Mouse (Mus musculus) midbrain, embryonic 11.5 days (tissue): ENCODE results near the gene Gdf3. TPM values are rescaled to one million over a fixed set of nuclear protein-coding genes. Genes with fewer than 3 reads are reported as not detected.

Source experiments
- ATAC-seq: fragments of 200-750 bp; cut with Nextera tagmentation; 2 replicates; pipeline ENCODE4 v1.8.0; 2017; ENCODE audit warnings: moderate TSS enrichment, moderate library complexity; ENCODE audit not compliant: low FRiP score
- DNase-seq: peaks from one replicate; pipeline ENCODE4 v3.0.0; 2015; ENCODE audit warnings: low spot score; ENCODE audit errors: missing footprints
- H3K27ac ChIP-seq: fragments of 300-500 bp; sonication (generic); 2 replicates; pipeline ENCODE4 v1.5.1; 2014; ENCODE audit warnings: low read depth, low read length
- H3K27me3 ChIP-seq: fragments of 300-500 bp; sonication (generic); 2 replicates; pipeline ENCODE4 v1.6.1; 2014; ENCODE audit warnings: mild to moderate bottlenecking, low read length, moderate library complexity, mixed read lengths; ENCODE audit not compliant: control insufficient read depth, insufficient read depth
- H3K36me3 ChIP-seq: fragments of 300-500 bp; sonication (generic); 2 replicates; pipeline ENCODE4 v1.6.1; 2014; ENCODE audit warnings: mild to moderate bottlenecking, low read length, moderate library complexity, mixed read lengths; ENCODE audit not compliant: control insufficient read depth, insufficient read depth
- H3K4me1 ChIP-seq: fragments of 300-500 bp; sonication (generic); 2 replicates; pipeline ENCODE4 v1.6.1; 2014; ENCODE audit warnings: low read length; ENCODE audit not compliant: control insufficient read depth, insufficient read depth
- H3K4me2 ChIP-seq: fragments of 300-500 bp; sonication (generic); 2 replicates; pipeline ENCODE4 v1.6.1; 2014; ENCODE audit warnings: mild to moderate bottlenecking, moderate library complexity
- H3K4me3 ChIP-seq: fragments of 300-500 bp; sonication (generic); 2 replicates; pipeline ENCODE4 v1.5.1; 2014; ENCODE audit warnings: low read depth, low read length
- H3K9ac ChIP-seq: fragments of 300-500 bp; sonication (generic); 2 replicates; pipeline ENCODE4 v1.6.1; 2014; ENCODE audit warnings: low read length
- H3K9me3 ChIP-seq: fragments of 300-500 bp; sonication (generic); 2 replicates; pipeline ENCODE4 v1.6.1; 2016; ENCODE audit warnings: low read length; ENCODE audit not compliant: control insufficient read depth
- WGBS: fragments of 180-500 bp; shearing (Covaris S2); extraction: QIAGEN DNeasy Blood & Tissue Kit; methylation state at CpG from one replicate; pipeline ENCODE4 v1.1.7; 2014; 5-methylcytosine and 5-hydroxymethylcytosine counted together
- polyA plus RNA-seq: library from polyadenylated mRNA; unstranded; fragments of >200 nt; fragmentation: Nextera tagmentation; extraction: Ambion mirVana; gene quantifications from 2 replicates; pipeline ENCODE4 v1.2.1, GENCODE M21; 2014

Gdf3 gene
- polyA plus RNA-seq, 1 experiment from 2014 or later, result 0.05 TPM

GRCm38 (mm10) chr6:122562463-122562862 lies 47.4 kb downstream of the Gdf3 start:
- H3K4me2 ChIP-seq, result no peak overlapping the region
- H3K9me3 ChIP-seq, result no peaks in the 10 kb centered on the region
- ATAC-seq (peak; percentile 25), DNase-seq (peak; percentile 96)
- H3K4me3 ChIP-seq, result no peak overlapping the region
- no peaks in the 10 kb centered on the region for H3K36me3 ChIP-seq
- H3K9ac ChIP-seq, result no peak overlapping the region
- H3K4me1 ChIP-seq, result no peaks in the 10 kb centered on the region
- H3K27me3 ChIP-seq, result no peaks in the 10 kb centered on the region
- WGBS, result 7% methylated on average over 6 of the region's 6 CpGs
- H3K27ac ChIP-seq, result no peak overlapping the region

- Histone ChIP-seq H3K4me2 (no peak overlapping the region), H3K27ac (no peak overlapping the region), H3K4me3 (no peak overlapping the region), H3K9ac (no peak overlapping the region), H3K4me1 (no peaks in the 10 kb centered on the region), H3K36me3 (no peaks in the 10 kb centered on the region), H3K9me3 (no peaks in the 10 kb centered on the region), H3K27me3 (no peaks in the 10 kb centered on the region)
- WGBS, result 84% methylated on average over 20 of the region's 20 CpGs
- DNase-seq (peak; percentile 81), ATAC-seq (peak; percentile 17)
Measured at GRCm38 (mm10) chr6:122561005-122561404, 48.9 kb downstream of the Gdf3 start.

GRCm38 (mm10) chr6:122560427-122560826 lies 49.5 kb downstream of the Gdf3 start:
- H3K4me1 ChIP-seq, result no peaks in the 10 kb centered on the region
- H3K27me3 ChIP-seq, result no peaks in the 10 kb centered on the region
- peak overlapping the region; percentile 25; the same call in 1 of the 2 replicates for H3K4me2 ChIP-seq
- H3K4me3 ChIP-seq, result no peak overlapping the region
- H3K36me3 ChIP-seq, result no peaks in the 10 kb centered on the region
- WGBS, result 12% methylated on average over 17 of the region's 17 CpGs
- no peak overlapping the region for H3K27ac ChIP-seq
- H3K9me3 ChIP-seq, result no peaks in the 10 kb centered on the region
- peak; percentile 98 for DNase-seq
- no peak overlapping the region for H3K9ac ChIP-seq
- ATAC-seq, result peak; percentile 47

GRCm38 (mm10) chr6:122556959-122557561 lies 52.8 kb downstream of the Gdf3 start:
- no peaks in the 10 kb centered on the region for H3K36me3 ChIP-seq
- H3K9me3 ChIP-seq, result no peaks in the 10 kb centered on the region
- DNase-seq (peak; percentile 97), ATAC-seq (0 out of 2 replicates have a peak, but pooled peaks have one; percentile 5)
- WGBS, result 25% methylated on average over 15 of the region's 15 CpGs
- H3K27ac ChIP-seq, result no peak overlapping the region
- H3K27me3 ChIP-seq, result no peaks in the 10 kb centered on the region
- peak overlapping the region; percentile 26 for H3K4me2 ChIP-seq
- no peak overlapping the region for H3K9ac ChIP-seq
- no peaks in the 10 kb centered on the region for H3K4me1 ChIP-seq
- H3K4me3 ChIP-seq, result no peak overlapping the region

Other genes starting within 250 kb of the Gdf3 start
- 67.4 and 70.1 TPM in 2 replicates for gene Rimklb, start 111.3 kb downstream of the Gdf3 start, polyA plus RNA-seq
- gene Mfap5, start 104.2 kb downstream of the Gdf3 start, polyA plus RNA-seq, result 0.75 and 0.77 TPM in 2 replicates
- not detected in 2 replicates for gene Aicda, start 56.3 kb downstream of the Gdf3 start, polyA plus RNA-seq
- 2.0 and 2.5 TPM in 2 replicates for gene Apobec1, start 7.6 kb downstream of the Gdf3 start, polyA plus RNA-seq
- gene Dppa3, start 16.3 kb upstream of the Gdf3 start, polyA plus RNA-seq, result not detected in 2 replicates
- 0.22 TPM in 1 of 2 replicates, not detected in the other for gene Nanog, start 97.4 kb upstream of the Gdf3 start, polyA plus RNA-seq
- gene Slc2a3, start 191.6 kb upstream of the Gdf3 start, polyA plus RNA-seq, result 24.4 and 25.5 TPM in 2 replicates
- gene Foxj2, start 209.8 kb upstream of the Gdf3 start, polyA plus RNA-seq, result 3.0 and 3.6 TPM in 2 replicates
- gene C3ar1, start 246.1 kb upstream of the Gdf3 start, polyA plus RNA-seq, result 2.0 and 2.4 TPM in 2 replicates